Comparison of ENCODE assay signal across 14 mouse cellular contexts in genomic region chr2:11396835-11397234, GRCm38 (mm10).
DNase-seq lines count a peak whose midpoint lies in the region; ATAC-seq and TF ChIP-seq lines count a peak whose summit lies in the region.
"Had no signal": no experiment of that assay in that cellular context is flagged by ENCODE, and none has a peak within 500 bp of the region (broad histone marks: within the 10 kb centered on the region; RNA-seq: fewer than 3 reads in every experiment).

No protein-coding gene starts in this region.

- 97% methylated on average over 3 of the region's 3 CpGs for WGBS in liver, adult 2 months
- 61% methylated on average over 3 of the region's 3 CpGs for WGBS in liver, embryonic 12.5 days (ENCODE audit: insufficient replicate concordance)

- no peaks in the 10 kb centered on the region for H3K36me3 ChIP-seq in liver, adult 2 months (ENCODE audit: control insufficient read depth, insufficient read depth, low read length)
- no peaks in the 10 kb centered on the region for H3K36me3 ChIP-seq in liver, embryonic 12.5 days
- no peaks in the 10 kb centered on the region for H3K36me3 ChIP-seq in E14TG2a.4 (ENCODE audit: insufficient read depth, low read length)
- H3K36me3 ChIP-seq: limb, embryonic 10.5 days had no signal

- H3K4me2 ChIP-seq in liver, embryonic 12.5 days = no peak overlapping the region

- no peak overlapping the region for H3K27ac ChIP-seq in liver, adult 2 months (replicated peaks; ENCODE audit: insufficient read depth, low read depth, low read length)
- no peak overlapping the region for H3K27ac ChIP-seq in liver, embryonic 12.5 days
- H3K27ac ChIP-seq: limb, embryonic 10.5 days; macrophage had no signal

- H3K27me3 ChIP-seq in liver, adult 2 months (ENCODE audit: control insufficient read depth, insufficient read depth, low read length) = no peaks in the 10 kb centered on the region
- no peaks in the 10 kb centered on the region for H3K27me3 ChIP-seq in liver, embryonic 12.5 days (replicated peaks)
- no peaks in the 10 kb centered on the region for H3K27me3 ChIP-seq in E14TG2a.4 (ENCODE audit: insufficient read depth, low read length)

- TF ChIP-seq CTCF in liver, adult 2 months (IDR thresholded peaks at IDR 0.05; ENCODE audit: low read depth, low read length) = peak; percentile 31; the same call in 1 of the 2 replicates
- peak; percentile 62 for TF ChIP-seq CTCF in E14TG2a.4 (conservative IDR thresholded peaks at IDR 0.05; ENCODE audit: low read length)

- peak; percentile 38 for DNase-seq in CD4-positive, CD25-positive, alpha-beta regulatory T cell, adult 2 months (ENCODE audit: low read depth, low spot score)
- DNase-seq in liver, adult 2 months (ENCODE audit: extremely low read depth, low read depth, low spot score) = no peak
- DNase-seq in c-Kit-positive CD71-positive TER-119-negative erythroid progenitor cells, embryonic 14.5 days (ENCODE audit: low read depth) = peak; percentile 5
- DNase-seq in yolk sac, embryonic 10.5 days (ENCODE audit: low spot score) = no peak
- no peak for DNase-seq in adrenal gland, adult 8-10 months
- DNase-seq: cerebellum, postnatal 36 days; heart, adult 18-20 months; layer of hippocampus, adult 9-11 months had no signal

- TF ChIP-seq POLR2A in liver, adult 2 months (IDR thresholded peaks at IDR 0.05; ENCODE audit: extremely low read depth, insufficient read depth, low read length) = no peak

- no peak for ATAC-seq in CD4-positive, CD25-positive, alpha-beta regulatory T cell, adult 4 months
- ATAC-seq in liver, embryonic 12.5 days = no peak
- ATAC-seq: intestine, embryonic 16.5 days had no signal

- H3K79me2 ChIP-seq in liver, adult 2 months (ENCODE audit: control insufficient read depth, insufficient read depth, low read length) = no peaks in the 10 kb centered on the region

- H3K9ac ChIP-seq in liver, adult 2 months (ENCODE audit: low read depth, low read length) = no peak overlapping the region
- H3K9ac ChIP-seq in liver, embryonic 12.5 days = no peak overlapping the region

- H3K4me3 ChIP-seq in liver, adult 2 months (ENCODE audit: insufficient read depth, low read depth, low read length) = no peak overlapping the region
- H3K4me3 ChIP-seq in liver, embryonic 12.5 days = no peak overlapping the region
- H3K4me3 ChIP-seq in E14TG2a.4 (replicated peaks; ENCODE audit: low read length) = no peak overlapping the region
- H3K4me3 ChIP-seq: limb, embryonic 10.5 days had no signal

- H3K9me3 ChIP-seq in liver, embryonic 12.5 days (replicated peaks) = no peaks in the 10 kb centered on the region
- H3K9me3 ChIP-seq in E14TG2a.4 (ENCODE audit: low read length) = no peaks in the 10 kb centered on the region
- H3K9me3 ChIP-seq: limb, embryonic 10.5 days had no signal

- no peaks in the 10 kb centered on the region for H3K4me1 ChIP-seq in liver, adult 2 months (ENCODE audit: control insufficient read depth, insufficient read depth, low read length)
- no peaks in the 10 kb centered on the region for H3K4me1 ChIP-seq in liver, embryonic 12.5 days
- H3K4me1 ChIP-seq in E14TG2a.4 (replicated peaks; ENCODE audit: low read depth, low read length) = peaks cover 8% of the 10 kb centered on the region
- H3K4me1 ChIP-seq: limb, embryonic 10.5 days had no signal

Comparison
In these comparisons a context has a peak if more than half of its experiments do, and no peak if none do; other contexts are left out.
1. DNase-seq: peak in CD4-positive, CD25-positive, alpha-beta regulatory T cell, adult 2 months (single experiment) and c-Kit-positive CD71-positive TER-119-negative erythroid progenitor cells, embryonic 14.5 days (single experiment); none in liver, adult 2 months (single experiment), yolk sac, embryonic 10.5 days (single experiment) and adrenal gland, adult 8-10 months (single experiment).